Mouse (Mus musculus) midbrain, embryonic 12.5 days (tissue): Measurements from ENCODE around the gene Sash1. TPM values are rescaled to one million over a fixed set of nuclear protein-coding genes. Genes with fewer than 3 reads are reported as not detected.

ENCODE experiments used
- ATAC-seq: fragments of 200-750 bp; cut with Nextera tagmentation; 2 replicates; pipeline ENCODE4 v1.8.0; 2017; ENCODE audit warnings: low read depth, moderate TSS enrichment, moderate library complexity; ENCODE audit not compliant: low FRiP score
- H3K27ac ChIP-seq: fragments of 300-500 bp; sonication (generic); replicated peaks from 2 replicates; pipeline ENCODE4 v1.5.1; 2016; ENCODE audit warnings: mild to moderate bottlenecking
- H3K27me3 ChIP-seq: fragments of 300-500 bp; sonication (generic); 2 replicates; pipeline ENCODE4 v1.6.1; 2016; ENCODE audit warnings: mild to moderate bottlenecking
- H3K36me3 ChIP-seq: fragments of 300-500 bp; sonication (generic); 2 replicates; pipeline ENCODE4 v1.6.1; 2016
- H3K4me1 ChIP-seq: fragments of 300-500 bp; sonication (generic); 2 replicates; pipeline ENCODE4 v1.6.1; 2016
- H3K4me2 ChIP-seq: fragments of 300-500 bp; sonication (generic); replicated peaks from 2 replicates; pipeline ENCODE4 v1.6.1; 2016; ENCODE audit warnings: mild to moderate bottlenecking, moderate library complexity
- H3K4me3 ChIP-seq: fragments of 300-500 bp; sonication (generic); 2 replicates; pipeline ENCODE4 v1.5.1; 2016; ENCODE audit warnings: mild to moderate bottlenecking
- H3K9ac ChIP-seq: fragments of 300-500 bp; sonication (generic); replicated peaks from 2 replicates; pipeline ENCODE4 v1.6.1; 2016; ENCODE audit warnings: mild to moderate bottlenecking, moderate library complexity
- H3K9me3 ChIP-seq: fragments of 300-500 bp; sonication (generic); 2 replicates; pipeline ENCODE4 v1.6.1; 2016; ENCODE audit warnings: mild to moderate bottlenecking
- WGBS: fragments of 180-500 bp; shearing (Covaris S2); methylation state at CpG from one replicate; pipeline ENCODE4 v1.1.7; 2016; 5-methylcytosine and 5-hydroxymethylcytosine counted together
- polyA plus RNA-seq: library from polyadenylated mRNA; unstranded; fragments of >200 nt; fragmentation: Nextera tagmentation; extraction: Ambion mirVana; gene quantifications from 2 replicates; pipeline ENCODE4 v1.2.1, GENCODE M21; 2016

Sash1 gene
- 4.4 and 6.8 TPM in 2 replicates for polyA plus RNA-seq

GRCm38 (mm10) chr10:8885630-8886527, at the start of gene Sash1:
Gene Sash1, minus strand, starts transcription at chr10:8886070.
- Histone ChIP-seq H3K27me3 (peaks cover 5% of the 10 kb centered on the region; the same call in 1 of the 2 replicates), H3K4me3 (peak within 1 kb of the TSS; percentile 75), H3K9ac (peak within 1 kb of the TSS; percentile 59), H3K4me2 (peak within 1 kb of the TSS; percentile 84), H3K27ac (peak within 1 kb of the TSS; percentile 95), H3K9me3 (peaks cover 2% of the 10 kb centered on the region; the same call in 1 of the 2 replicates), H3K36me3 (no peaks in the 10 kb centered on the region), H3K4me1 (peaks cover 27% of the 10 kb centered on the region)
- ATAC-seq = peak; percentile 93
- WGBS = under 1% methylated on average over 80 of the region's 80 CpGs

GRCm38 (mm10) chr10:8935601-8936000, 49.7 kb upstream of the Sash1 start:
- ATAC-seq = no peak
- no peaks in the 10 kb centered on the region for H3K36me3 ChIP-seq
- H3K4me1 ChIP-seq = 0 out of 2 replicates have a peak, but pooled peaks cover 3% of the 10 kb centered on the region
- no peaks in the 10 kb centered on the region for H3K27me3 ChIP-seq
- H3K4me3 ChIP-seq = no peak overlapping the region
- H3K27ac ChIP-seq = no peak overlapping the region
- no peak overlapping the region for H3K9ac ChIP-seq
- H3K9me3 ChIP-seq = no peaks in the 10 kb centered on the region
- no peak overlapping the region for H3K4me2 ChIP-seq
- 82% methylated on average over 4 of the region's 4 CpGs for WGBS

- Histone ChIP-seq H3K4me3 (no peak overlapping the region), H3K4me2 (no peak overlapping the region), H3K27me3 (no peaks in the 10 kb centered on the region), H3K4me1 (peaks cover 11% of the 10 kb centered on the region), H3K27ac (no peak overlapping the region), H3K9me3 (no peaks in the 10 kb centered on the region), H3K36me3 (no peaks in the 10 kb centered on the region), H3K9ac (no peak overlapping the region)
- 89% methylated on average over 10 of the region's 10 CpGs for WGBS
- no peak for ATAC-seq
Observed at GRCm38 (mm10) chr10:8933451-8934372, 47.8 kb upstream of the Sash1 start.

DNA sequence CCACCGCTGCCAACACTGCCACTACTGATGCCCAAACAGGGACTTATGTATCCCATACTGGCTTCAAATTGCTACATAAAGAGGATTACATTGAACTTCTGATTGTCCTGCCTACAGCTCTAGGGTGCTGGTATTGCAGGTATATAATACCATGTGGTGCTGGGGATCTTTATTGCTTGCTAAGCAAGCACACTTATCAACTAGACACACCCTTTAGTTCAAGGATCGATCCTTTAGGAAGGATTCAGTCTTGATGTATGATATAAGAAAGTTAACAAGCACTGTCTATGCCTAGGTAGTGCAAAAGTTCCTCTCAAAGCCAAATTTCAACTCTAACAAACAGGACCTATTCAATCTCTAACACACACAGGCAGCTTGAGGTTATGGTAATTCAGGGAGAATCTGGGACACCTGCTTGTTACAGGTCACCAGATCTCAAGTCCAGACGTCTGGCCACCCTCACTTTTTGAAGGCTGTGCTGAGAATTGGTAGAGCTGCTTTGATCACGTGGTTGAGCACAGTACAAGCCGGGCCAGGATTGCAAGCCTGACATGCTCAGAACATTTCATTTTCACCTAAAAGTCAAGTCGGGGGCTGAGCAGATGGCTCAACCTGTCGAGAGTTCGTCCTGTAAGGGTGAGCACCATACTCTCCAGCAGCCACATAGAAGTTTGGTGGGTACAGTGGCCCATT, 45.8 kb upstream of the Sash1 start:
- Histone ChIP-seq H3K4me2 (no peak overlapping the region), H3K9me3 (no peaks in the 10 kb centered on the region), H3K4me3 (no peak overlapping the region), H3K27ac (no peak overlapping the region), H3K9ac (no peak overlapping the region), H3K27me3 (no peaks in the 10 kb centered on the region), H3K4me1 (peaks cover 11% of the 10 kb centered on the region), H3K36me3 (no peaks in the 10 kb centered on the region)
- ATAC-seq = no peak
- 85% methylated on average over 8 of the region's 8 CpGs for WGBS

DNA sequence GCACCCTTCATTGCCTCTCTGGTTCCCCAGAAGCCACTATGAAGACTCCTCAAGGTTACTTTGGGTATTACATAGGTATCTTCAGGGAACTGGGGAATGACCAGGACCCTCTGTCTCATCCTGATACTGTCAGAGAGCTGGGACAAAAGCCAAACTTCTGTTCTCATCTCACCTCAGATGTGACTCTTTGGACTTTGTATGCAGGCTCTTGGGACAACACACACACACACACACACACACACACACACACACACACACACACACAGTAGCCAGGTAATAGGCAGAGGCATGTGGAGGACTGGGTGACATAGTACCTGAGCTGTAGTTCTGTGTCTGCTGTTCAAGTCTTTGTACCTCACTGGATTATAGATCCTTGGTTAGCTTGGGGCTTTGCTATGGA, 44.8 kb upstream of the Sash1 start:
- H3K9me3 ChIP-seq = no peaks in the 10 kb centered on the region

GRCm38 (mm10) chr10:8928775-8929647, 43.1 kb upstream of the Sash1 start:
- H3K4me2 ChIP-seq = no peak overlapping the region
- no peak overlapping the region for H3K9ac ChIP-seq
- H3K4me3 ChIP-seq = no peak overlapping the region
- peaks cover 8% of the 10 kb centered on the region for H3K4me1 ChIP-seq
- H3K9me3 ChIP-seq = no peaks in the 10 kb centered on the region
- WGBS = 56% methylated on average over 10 of the region's 10 CpGs
- no peak for ATAC-seq
- no peaks in the 10 kb centered on the region for H3K27me3 ChIP-seq
- H3K36me3 ChIP-seq = no peaks in the 10 kb centered on the region
- no peak overlapping the region for H3K27ac ChIP-seq

More for the DNA sequence above, 44.8 kb upstream of the Sash1 start:
- ATAC-seq = no peak
- H3K4me2 ChIP-seq = no peak overlapping the region
- no peak overlapping the region for H3K9ac ChIP-seq
- no peak overlapping the region for H3K27ac ChIP-seq
- no peak overlapping the region for H3K4me3 ChIP-seq
- H3K36me3 ChIP-seq = no peaks in the 10 kb centered on the region
- H3K4me1 ChIP-seq = peaks cover 11% of the 10 kb centered on the region
- no peaks in the 10 kb centered on the region for H3K27me3 ChIP-seq

GRCm38 (mm10) chr10:8928261-8928660, 42.4 kb upstream of the Sash1 start:
- Histone ChIP-seq H3K27ac (no peak overlapping the region), H3K27me3 (no peaks in the 10 kb centered on the region), H3K4me2 (no peak overlapping the region), H3K9me3 (no peaks in the 10 kb centered on the region), H3K9ac (no peak overlapping the region), H3K4me1 (peaks cover 8% of the 10 kb centered on the region), H3K36me3 (no peaks in the 10 kb centered on the region), H3K4me3 (no peak overlapping the region)
- ATAC-seq = no peak

DNA sequence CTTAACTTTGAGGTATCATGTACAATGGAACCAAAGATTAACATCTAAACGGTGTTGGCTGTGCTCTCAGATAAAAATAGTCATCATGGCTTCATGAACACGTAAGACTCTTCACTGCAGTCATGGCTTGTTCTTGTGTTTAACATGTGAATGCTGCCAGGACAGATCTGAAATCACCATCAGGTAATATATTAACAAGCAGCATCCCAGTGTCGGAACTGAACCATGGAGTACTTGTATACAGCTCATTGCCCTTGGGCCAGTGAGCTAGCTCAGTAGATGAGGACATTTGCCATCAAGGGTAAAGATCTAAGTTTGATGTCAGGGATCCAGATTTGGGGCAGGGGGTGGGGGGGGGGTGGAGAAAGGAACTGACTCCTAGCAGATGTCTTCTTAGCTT, 41.0 kb upstream of the Sash1 start:
- Histone ChIP-seq H3K9ac (no peak overlapping the region), H3K4me2 (no peak overlapping the region), H3K27ac (no peak overlapping the region), H3K4me1 (peaks cover 8% of the 10 kb centered on the region), H3K9me3 (no peaks in the 10 kb centered on the region), H3K27me3 (no peaks in the 10 kb centered on the region), H3K36me3 (no peaks in the 10 kb centered on the region), H3K4me3 (no peak overlapping the region)
- ATAC-seq = no peak
- WGBS = 96% methylated on average over 3 of the region's 3 CpGs

- ATAC-seq = no peak
- Histone ChIP-seq H3K4me3 (no peak overlapping the region), H3K4me1 (peaks cover 13% of the 10 kb centered on the region)
Observed at GRCm38 (mm10) chr10:8926295-8926694, 40.4 kb upstream of the Sash1 start.

GRCm38 (mm10) chr10:8925299-8925698, 39.4 kb upstream of the Sash1 start:
- Histone ChIP-seq H3K27ac (no peak overlapping the region), H3K4me2 (no peak overlapping the region), H3K27me3 (no peaks in the 10 kb centered on the region), H3K9ac (no peak overlapping the region), H3K9me3 (no peaks in the 10 kb centered on the region), H3K4me3 (no peak overlapping the region), H3K4me1 (peaks cover 19% of the 10 kb centered on the region), H3K36me3 (no peaks in the 10 kb centered on the region)
- 74% methylated on average over 5 of the region's 5 CpGs for WGBS
- no peak for ATAC-seq

More at GRCm38 (mm10) chr10:8926295-8926694, 40.4 kb upstream of the Sash1 start:
- H3K27me3 ChIP-seq = no peaks in the 10 kb centered on the region
- H3K36me3 ChIP-seq = no peaks in the 10 kb centered on the region
- H3K27ac ChIP-seq = no peak overlapping the region
- no peak overlapping the region for H3K4me2 ChIP-seq
- H3K9me3 ChIP-seq = no peaks in the 10 kb centered on the region
- WGBS = 90% methylated on average over 3 of the region's 3 CpGs
- no peak overlapping the region for H3K9ac ChIP-seq
